Mouse (Mus musculus): ENCODE results near the gene Scube2.

- TF ChIP-seq POLR2A (IDR thresholded peaks at IDR 0.05; ENCODE audit: insufficient read length, low read depth) (no peak), MYOD1 (IDR thresholded peaks at IDR 0.05; ENCODE audit: control insufficient read depth in 1 of 3, insufficient read length in 2 of 3, low read depth in 2 of 3) (no peak)
Observed at GRCm38 (mm10) chr7:109800626-109801025, 64.9 kb downstream of the Scube2 start.
